ENCODE assay signal across 18 mouse cellular contexts in genomic region chr2:29004037-29004436, GRCm38 (mm10). TPM values are rescaled to one million over a fixed set of nuclear protein-coding genes. Genes with fewer than 3 reads are reported as not detected.
DNase-seq lines count a peak whose midpoint lies in the region; ATAC-seq and TF ChIP-seq lines count a peak whose summit lies in the region.
"Had no signal": no experiment of that assay in that cellular context is flagged by ENCODE, and none has a peak within 500 bp of the region (broad histone marks: within the 10 kb centered on the region; RNA-seq: fewer than 3 reads in every experiment).

No protein-coding gene starts in this region.

- peak; percentile 29 for DNase-seq in liver, adult 2 months (ENCODE audit: extremely low read depth, low read depth, low spot score)
- DNase-seq in midbrain, postnatal 0 days (ENCODE audit: low spot score) = no peak
- DNase-seq in skeletal muscle tissue, adult 2 months (ENCODE audit: low read depth, low spot score) = peak; percentile 6
- no peak for DNase-seq in testis, postnatal 14 days (ENCODE audit: low spot score)
- DNase-seq: adrenal gland, adult 2 months; adrenal gland, postnatal 25 days; cerebellum, adult 18-20 months; cerebellum, adult 9-11 months; cerebellum, postnatal 36 days; heart, postnatal 36 days had no signal

- H3K36me3 ChIP-seq in liver, adult 2 months (ENCODE audit: control insufficient read depth, insufficient read depth, low read length) = no peaks in the 10 kb centered on the region
- no peaks in the 10 kb centered on the region for H3K36me3 ChIP-seq in liver, embryonic 12.5 days
- H3K36me3 ChIP-seq in midbrain, embryonic 15.5 days (replicated peaks) = no peaks in the 10 kb centered on the region
- no peaks in the 10 kb centered on the region for H3K36me3 ChIP-seq in midbrain, postnatal 0 days (ENCODE audit: insufficient read depth, low read length)
- H3K36me3 ChIP-seq: forebrain, embryonic 15.5 days; heart, embryonic 12.5 days; hindbrain, embryonic 12.5 days had no signal

- no peak for TF ChIP-seq CTCF in liver, adult 2 months (IDR thresholded peaks at IDR 0.05; ENCODE audit: low read depth, low read length)
- no peak for TF ChIP-seq CTCF in midbrain, postnatal 0 days (IDR thresholded peaks at IDR 0.05)

- H3K9me3 ChIP-seq in liver, embryonic 12.5 days (replicated peaks) = no peaks in the 10 kb centered on the region
- H3K9me3 ChIP-seq in midbrain, embryonic 15.5 days = no peaks in the 10 kb centered on the region
- H3K9me3 ChIP-seq in midbrain, postnatal 0 days (ENCODE audit: low read length) = no peaks in the 10 kb centered on the region
- H3K9me3 ChIP-seq: forebrain, embryonic 15.5 days; heart, embryonic 12.5 days; hindbrain, embryonic 12.5 days had no signal

- H3K27ac ChIP-seq in liver, adult 2 months (replicated peaks; ENCODE audit: insufficient read depth, low read depth, low read length) = no peak overlapping the region
- no peak overlapping the region for H3K27ac ChIP-seq in liver, embryonic 12.5 days
- H3K27ac ChIP-seq in midbrain, embryonic 15.5 days = 0 out of 2 replicates have a peak overlapping the region, but pooled peaks have one; percentile 17
- no peak overlapping the region; the same call in 1 of the 2 replicates for H3K27ac ChIP-seq in midbrain, postnatal 0 days (ENCODE audit: low read depth, low read length)
- H3K27ac ChIP-seq: forebrain, embryonic 15.5 days; hindbrain, embryonic 12.5 days had no signal

- WGBS in liver, adult 2 months = 76% methylated on average over 9 of the region's 9 CpGs
- WGBS in liver, embryonic 12.5 days (ENCODE audit: insufficient replicate concordance) = 36% methylated on average over 9 of the region's 9 CpGs
- 58% methylated on average over 9 of the region's 9 CpGs for WGBS in midbrain, embryonic 15.5 days
- WGBS in midbrain, postnatal 0 days = 64% methylated on average over 9 of the region's 9 CpGs

- TF ChIP-seq POLR2A in liver, adult 2 months (IDR thresholded peaks at IDR 0.05; ENCODE audit: extremely low read depth, insufficient read depth, low read length) = no peak

- H3K4me3 ChIP-seq in liver, adult 2 months (ENCODE audit: insufficient read depth, low read depth, low read length) = no peak overlapping the region
- H3K4me3 ChIP-seq in liver, embryonic 12.5 days = no peak overlapping the region
- H3K4me3 ChIP-seq in midbrain, embryonic 15.5 days = no peak overlapping the region
- H3K4me3 ChIP-seq in midbrain, postnatal 0 days (ENCODE audit: low read depth, low read length) = no peak overlapping the region
- H3K4me3 ChIP-seq: forebrain, embryonic 15.5 days; heart, embryonic 12.5 days; hindbrain, embryonic 12.5 days had no signal

- H3K9ac ChIP-seq in liver, adult 2 months (ENCODE audit: low read depth, low read length) = no peak overlapping the region
- no peak overlapping the region for H3K9ac ChIP-seq in liver, embryonic 12.5 days
- no peak overlapping the region for H3K9ac ChIP-seq in midbrain, embryonic 15.5 days
- H3K9ac ChIP-seq in midbrain, postnatal 0 days (replicated peaks; ENCODE audit: low read length, poor library complexity, severe bottlenecking) = no peak overlapping the region
- H3K9ac ChIP-seq: forebrain, embryonic 15.5 days; heart, embryonic 12.5 days; hindbrain, embryonic 12.5 days had no signal

- no peaks in the 10 kb centered on the region for H3K79me2 ChIP-seq in liver, adult 2 months (ENCODE audit: control insufficient read depth, insufficient read depth, low read length)

- peaks cover 6% of the 10 kb centered on the region for H3K4me1 ChIP-seq in liver, adult 2 months (ENCODE audit: control insufficient read depth, insufficient read depth, low read length)
- no peaks in the 10 kb centered on the region for H3K4me1 ChIP-seq in liver, embryonic 12.5 days
- H3K4me1 ChIP-seq in midbrain, embryonic 15.5 days = peaks cover 29% of the 10 kb centered on the region
- peaks cover 6% of the 10 kb centered on the region; the same call in 1 of the 2 replicates for H3K4me1 ChIP-seq in midbrain, postnatal 0 days (ENCODE audit: insufficient read depth, low read length)
- H3K4me1 ChIP-seq: heart, embryonic 12.5 days had no signal

- no peaks in the 10 kb centered on the region for H3K27me3 ChIP-seq in liver, adult 2 months (ENCODE audit: control insufficient read depth, insufficient read depth, low read length)
- peaks cover 25% of the 10 kb centered on the region for H3K27me3 ChIP-seq in liver, embryonic 12.5 days (replicated peaks)
- H3K27me3 ChIP-seq in midbrain, embryonic 15.5 days (replicated peaks) = no peaks in the 10 kb centered on the region
- H3K27me3 ChIP-seq in midbrain, postnatal 0 days (ENCODE audit: insufficient read depth, low read length) = no peaks in the 10 kb centered on the region

- ATAC-seq in liver, embryonic 12.5 days = no peak
- no peak for ATAC-seq in midbrain, embryonic 15.5 days (replicated peaks)
- ATAC-seq in midbrain, postnatal 0 days (ENCODE audit: low FRiP score) = no peak
- ATAC-seq: forebrain, embryonic 15.5 days; hindbrain, embryonic 16.5 days had no signal

- H3K4me2 ChIP-seq in liver, embryonic 12.5 days = no peak overlapping the region
- H3K4me2 ChIP-seq in midbrain, embryonic 15.5 days = no peak overlapping the region
- no peak overlapping the region for H3K4me2 ChIP-seq in midbrain, postnatal 0 days (ENCODE audit: low read depth, low read length, poor library complexity, severe bottlenecking)
- H3K4me2 ChIP-seq: forebrain, embryonic 15.5 days; heart, embryonic 12.5 days; hindbrain, embryonic 12.5 days had no signal

RNA-seq across cellular contexts. Expression of gene Cfap77, which starts 50.8 kb away (rescaled TPM):
- total RNA-seq in liver, adult 2 months (2014; rRNA removed) = 0.13 TPM in 1 of 2 replicates, not detected in the other
- 0.06 and 0.11 TPM in 2 replicates for polyA plus RNA-seq in liver, adult 2 months (2012; rRNA removed)
- polyA plus RNA-seq in liver, embryonic 12.5 days (2016; fragmentation: Nextera tagmentation; extraction: Ambion mirVana) = 0.12 and 0.30 TPM in 2 replicates
- polyA plus RNA-seq in midbrain, embryonic 15.5 days (2015; fragmentation: Nextera tagmentation; extraction: Ambion mirVana) = 0.82 and 1.3 TPM in 2 replicates
- 1.0 and 3.3 TPM in 2 replicates for total RNA-seq in midbrain, postnatal 0 days (2014; rRNA removed)
- polyA plus RNA-seq in midbrain, postnatal 0 days (2015; fragmentation: Nextera tagmentation; extraction: Ambion mirVana) = 1.2 and 1.3 TPM in 2 replicates
- total RNA-seq: gastrocnemius, adult 8-10 months; heart, adult 8-10 months; heart, postnatal 36 days had no signal
- polyA plus RNA-seq: forebrain, embryonic 15.5 days had no signal

RNA-seq across cellular contexts. Expression of gene Ttf1, which starts 56.0 kb away (rescaled TPM):
- total RNA-seq in liver, adult 2 months (2014; rRNA removed) = 5.7 and 6.8 TPM in 2 replicates
- 2.2 and 3.4 TPM in 2 replicates for polyA plus RNA-seq in liver, adult 2 months (2012; rRNA removed)
- 7.9 and 8.4 TPM in 2 replicates for polyA plus RNA-seq in liver, embryonic 12.5 days (2016; fragmentation: Nextera tagmentation; extraction: Ambion mirVana)
- polyA plus RNA-seq in midbrain, embryonic 15.5 days (2015; fragmentation: Nextera tagmentation; extraction: Ambion mirVana) = 8.0 and 8.9 TPM in 2 replicates
- 4.9 and 5.1 TPM in 2 replicates for total RNA-seq in midbrain, postnatal 0 days (2014; rRNA removed)
- polyA plus RNA-seq in midbrain, postnatal 0 days (2015; fragmentation: Nextera tagmentation; extraction: Ambion mirVana) = 3.1 and 3.3 TPM in 2 replicates

Comparison
In these comparisons a context has a peak if more than half of its experiments do, and no peak if none do; other contexts are left out.
1. DNase-seq: peak in liver, adult 2 months (single experiment) and skeletal muscle tissue, adult 2 months (single experiment); none in midbrain, postnatal 0 days (single experiment) and testis, postnatal 14 days (single experiment).